Mouse (Mus musculus): Measurements from ENCODE around the gene Unc13c.

Unc13c gene

GRCm38 (mm10) chr9:73560037-73560436, 408.7 kb downstream of the Unc13c start:
- TF ChIP-seq GATA4 (IDR thresholded peaks at IDR 0.05; ENCODE audit: insufficient replicate concordance, low read length), result no peak

GRCm38 (mm10) chr9:73557805-73558204, 411.0 kb downstream of the Unc13c start:
- TF ChIP-seq GATA4 (IDR thresholded peaks at IDR 0.05; ENCODE audit: insufficient replicate concordance, low read length), result peak; percentile 19; the same call in 1 of the 2 replicates

GRCm38 (mm10) chr9:73555354-73555753, 413.4 kb downstream of the Unc13c start:
- TF ChIP-seq GATA4 (IDR thresholded peaks at IDR 0.05; ENCODE audit: insufficient replicate concordance, low read length), result no peak

- TF ChIP-seq GATA4 (IDR thresholded peaks at IDR 0.05; ENCODE audit: insufficient replicate concordance, low read length), result no peak
Observed at GRCm38 (mm10) chr9:73472568-73472967, 496.2 kb downstream of the Unc13c start.

- TF ChIP-seq GATA4 (IDR thresholded peaks at IDR 0.05; ENCODE audit: insufficient replicate concordance, low read length), result no peak
Observed at GRCm38 (mm10) chr9:73462027-73462426, 506.7 kb downstream of the Unc13c start.

GRCm38 (mm10) chr9:73450009-73450408, 518.8 kb downstream of the Unc13c start:
- TF ChIP-seq GATA4 (IDR thresholded peaks at IDR 0.05; ENCODE audit: insufficient replicate concordance, low read length), result no peak

- no peak for TF ChIP-seq GATA4 (IDR thresholded peaks at IDR 0.05; ENCODE audit: insufficient replicate concordance, low read length)
Observed at GRCm38 (mm10) chr9:73449216-73449615, 519.5 kb downstream of the Unc13c start.

GRCm38 (mm10) chr9:73431925-73432324, 536.8 kb downstream of the Unc13c start:
- TF ChIP-seq GATA4 (IDR thresholded peaks at IDR 0.05; ENCODE audit: insufficient replicate concordance, low read length), result no peak

Data from liver, adult (tissue).